Mouse (Mus musculus) liver, embryonic 18 days (tissue): ENCODE results near the gene Ube2d1. TPM values are rescaled to one million over a fixed set of nuclear protein-coding genes. Genes with fewer than 3 reads are reported as not detected.

ENCODE experiments used
- polyA plus RNA-seq: library from polyadenylated mRNA; depleted of rRNA; stranded (reverse); fragments of >200 nt; gene quantifications from 2 replicates; pipeline ENCODE4 v1.2.3, GENCODE M21; 2012; rRNA removed

Ube2d1 gene
- 10.5 and 11.2 TPM in 2 replicates for polyA plus RNA-seq

GRCm38 (mm10) chr10:71285126-71285580 lies at the start of gene Ube2d1:
Ube2d1 (minus strand) TSS chr10:71285262.

GRCm38 (mm10) chr10:71238240-71238554 lies 46.9 kb downstream of the Ube2d1 start, which contains the start of gene Tfam:
Tfam (minus strand) TSS chr10:71238280.

Other genes with a start within 250 kb of the Ube2d1 start
- 2.8 and 3.0 TPM in 2 replicates for gene Bicc1, start 125.6 kb downstream of the Ube2d1 start, polyA plus RNA-seq
- 12.1 and 12.5 TPM in 2 replicates for gene Tfam, start 47.0 kb downstream of the Ube2d1 start, polyA plus RNA-seq
- 49.7 and 63.0 TPM in 2 replicates for gene Cisd1, start 59.7 kb upstream of the Ube2d1 start, polyA plus RNA-seq
- 6.1 and 6.9 TPM in 2 replicates for gene Ipmk, start 62.5 kb upstream of the Ube2d1 start, polyA plus RNA-seq